Mouse (Mus musculus): ENCODE results near the gene Hic2.

- TF ChIP-seq POLR2AphosphoS2 (IDR thresholded peaks at IDR 0.05; ENCODE audit: low read length) (no peak), CHD2 (IDR thresholded peaks at IDR 0.05; ENCODE audit: low read length) (no peak)
Measured at GRCm38 (mm10) chr16:17209981-17210838, 23.2 kb upstream of the Hic2 start.
